Mouse (Mus musculus) heart, embryonic 11.5 days (tissue): ENCODE measurements around the gene Ift43. TPM values are rescaled to one million over a fixed set of nuclear protein-coding genes. Genes with fewer than 3 reads are reported as not detected.

ENCODE experiments used
- ATAC-seq: fragments of 200-750 bp; cut with Nextera tagmentation; replicated peaks from 2 replicates; pipeline ENCODE4 v1.8.0; 2017; ENCODE audit warnings: moderate library complexity; ENCODE audit not compliant: insufficient number of reproducible peaks, low FRiP score, low TSS enrichment
- H3K27ac ChIP-seq: fragments of 300-500 bp; sonication (generic); 2 replicates; pipeline ENCODE4 v1.5.1; 2014; ENCODE audit warnings: mild to moderate bottlenecking, low read depth, low read length
- H3K27me3 ChIP-seq: fragments of 300-500 bp; sonication (generic); 2 replicates; pipeline ENCODE4 v1.6.1; 2014; ENCODE audit warnings: mild to moderate bottlenecking, low read length, mixed read lengths; ENCODE audit not compliant: control insufficient read depth, insufficient read depth
- H3K36me3 ChIP-seq: fragments of 300-500 bp; sonication (generic); 2 replicates; pipeline ENCODE4 v1.6.1; 2014; ENCODE audit warnings: mild to moderate bottlenecking, low read length, moderate library complexity, mixed read lengths; ENCODE audit not compliant: control insufficient read depth, insufficient read depth
- H3K4me1 ChIP-seq: fragments of 300-500 bp; sonication (generic); 2 replicates; pipeline ENCODE4 v1.6.1; 2014; ENCODE audit warnings: low read length; ENCODE audit not compliant: control insufficient read depth, insufficient read depth
- H3K4me2 ChIP-seq: fragments of 300-500 bp; sonication (generic); 2 replicates; pipeline ENCODE4 v1.6.1; 2014; ENCODE audit warnings: mild to moderate bottlenecking, moderate library complexity
- H3K4me3 ChIP-seq: fragments of 300-500 bp; sonication (generic); 2 replicates; pipeline ENCODE4 v1.5.1; 2014; ENCODE audit warnings: low read depth, low read length
- H3K9ac ChIP-seq: fragments of 300-500 bp; sonication (generic); 2 replicates; pipeline ENCODE4 v1.6.1; 2014; ENCODE audit warnings: mild to moderate bottlenecking, low read depth, low read length, moderate library complexity
- H3K9me3 ChIP-seq: fragments of 300-500 bp; sonication (generic); replicated peaks from 2 replicates; pipeline ENCODE4 v1.6.1; 2016; ENCODE audit warnings: low read length; ENCODE audit not compliant: control insufficient read depth
- WGBS: fragments of 180-500 bp; shearing (Covaris S2); extraction: QIAGEN DNeasy Blood & Tissue Kit; methylation state at CpG from one replicate; pipeline ENCODE4 v1.1.7; 2014; ENCODE audit not compliant: insufficient replicate concordance; 5-methylcytosine and 5-hydroxymethylcytosine counted together
- polyA plus RNA-seq: library from polyadenylated mRNA; unstranded; fragments of >200 nt; fragmentation: Nextera tagmentation; extraction: Ambion mirVana; gene quantifications from 2 replicates; pipeline ENCODE4 v1.2.1, GENCODE M21; 2014

Gene Ift43
- polyA plus RNA-seq, 1 experiment from 2014 or later = 113 TPM

GRCm38 (mm10) chr12:86047376-86047775, 35.0 kb upstream of the Ift43 start:
- Histone ChIP-seq H3K36me3 (peaks cover 4% of the 10 kb centered on the region; the same call in 1 of the 2 replicates), H3K4me1 (no peaks in the 10 kb centered on the region), H3K9ac (no peak overlapping the region), H3K27me3 (no peaks in the 10 kb centered on the region), H3K9me3 (peaks cover 3% of the 10 kb centered on the region; the same call in 1 of the 2 replicates), H3K4me3 (no peak overlapping the region), H3K4me2 (no peak overlapping the region), H3K27ac (no peak overlapping the region)
- 83% methylated on average over 8 of the region's 8 CpGs for WGBS
- no peak for ATAC-seq

DNA sequence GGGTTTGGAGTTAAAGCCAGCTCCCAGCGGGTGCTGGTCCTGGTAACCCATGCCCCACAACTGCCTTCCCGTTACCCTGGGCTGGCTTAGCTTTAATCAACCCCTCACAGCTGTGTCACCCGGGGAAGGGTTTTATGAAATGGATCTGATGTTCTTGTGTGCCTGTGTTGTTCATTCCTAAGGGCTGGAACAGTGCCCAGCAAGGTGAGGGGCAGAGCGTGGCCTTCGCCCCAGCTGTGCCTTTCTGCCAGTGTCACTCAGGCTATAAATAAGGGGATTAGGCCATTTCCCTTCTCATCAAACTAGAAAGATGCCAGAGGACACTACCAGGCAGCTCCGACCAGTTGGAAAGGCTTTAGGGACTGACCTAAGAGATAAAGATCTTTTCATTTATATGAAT, 32.5 kb upstream of the Ift43 start:
- Histone ChIP-seq H3K9ac (no peak overlapping the region), H3K27ac (no peak overlapping the region), H3K9me3 (no peaks in the 10 kb centered on the region), H3K27me3 (no peaks in the 10 kb centered on the region), H3K4me2 (no peak overlapping the region), H3K36me3 (no peaks in the 10 kb centered on the region), H3K4me1 (no peaks in the 10 kb centered on the region), H3K4me3 (no peak overlapping the region)
- no peak for ATAC-seq
- 76% methylated on average over 6 of the region's 6 CpGs for WGBS

DNA sequence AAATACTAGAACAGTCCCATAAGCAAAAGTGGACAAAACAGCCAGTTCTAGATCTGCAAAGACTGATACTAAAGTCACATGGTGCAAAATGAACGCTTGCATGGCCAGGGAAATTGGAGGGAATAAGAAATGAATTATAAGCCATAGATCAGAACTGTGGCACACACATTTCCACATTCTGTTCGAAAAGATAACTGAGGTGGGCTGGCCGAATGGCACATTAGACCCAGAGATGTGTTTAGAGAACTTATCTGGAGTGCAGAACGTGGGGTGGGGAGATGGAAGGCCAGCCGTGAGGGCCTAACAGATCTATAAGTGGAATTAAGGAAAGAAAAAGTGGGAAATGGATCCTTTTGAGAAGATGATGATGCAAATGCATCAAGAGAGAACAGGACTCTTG, 30.9 kb upstream of the Ift43 start:
- Histone ChIP-seq H3K27ac (no peak overlapping the region), H3K36me3 (0 out of 2 replicates have a peak, but pooled peaks cover 2% of the 10 kb centered on the region), H3K4me2 (no peak overlapping the region), H3K4me3 (no peak overlapping the region), H3K27me3 (no peaks in the 10 kb centered on the region), H3K9ac (no peak overlapping the region), H3K4me1 (no peaks in the 10 kb centered on the region), H3K9me3 (no peaks in the 10 kb centered on the region)
- WGBS = 82% methylated on average over 5 of the region's 5 CpGs
- ATAC-seq = no peak

GRCm38 (mm10) chr12:86055306-86055705, 27.0 kb upstream of the Ift43 start:
- Histone ChIP-seq H3K4me1 (no peaks in the 10 kb centered on the region), H3K27me3 (no peaks in the 10 kb centered on the region), H3K4me3 (no peak overlapping the region), H3K36me3 (0 out of 2 replicates have a peak, but pooled peaks cover 3% of the 10 kb centered on the region), H3K9me3 (no peaks in the 10 kb centered on the region), H3K27ac (no peak overlapping the region), H3K4me2 (no peak overlapping the region), H3K9ac (no peak overlapping the region)
- no peak for ATAC-seq
- WGBS = 93% methylated on average over 2 of the region's 2 CpGs

DNA sequence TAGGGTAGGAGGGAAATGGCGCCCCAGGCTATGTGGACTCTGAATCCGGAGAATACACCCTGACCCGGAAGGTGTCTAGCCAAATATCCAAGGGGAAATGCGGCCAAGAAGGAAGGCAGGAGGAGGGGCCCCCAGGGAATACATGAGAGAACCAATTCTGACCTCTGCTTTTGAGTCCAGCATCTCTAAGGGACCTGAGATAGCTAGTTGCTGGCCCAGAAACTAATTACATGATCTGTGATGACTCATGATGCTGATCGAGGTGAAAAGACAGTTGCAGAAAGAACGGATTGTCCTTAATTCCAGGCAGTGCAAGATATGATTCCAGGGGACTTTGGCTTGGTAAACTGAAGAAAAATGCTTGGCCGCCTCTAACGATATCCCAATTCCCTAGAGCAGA, 25.4 kb upstream of the Ift43 start:
- H3K27ac ChIP-seq = no peak overlapping the region
- H3K9me3 ChIP-seq = no peaks in the 10 kb centered on the region
- H3K4me2 ChIP-seq = no peak overlapping the region
- H3K27me3 ChIP-seq = no peaks in the 10 kb centered on the region
- no peak overlapping the region for H3K9ac ChIP-seq
- 83% methylated on average over 8 of the region's 8 CpGs for WGBS
- H3K36me3 ChIP-seq = 0 out of 2 replicates have a peak, but pooled peaks cover 3% of the 10 kb centered on the region
- H3K4me3 ChIP-seq = no peak overlapping the region
- ATAC-seq = no peak
- H3K4me1 ChIP-seq = no peaks in the 10 kb centered on the region

DNA sequence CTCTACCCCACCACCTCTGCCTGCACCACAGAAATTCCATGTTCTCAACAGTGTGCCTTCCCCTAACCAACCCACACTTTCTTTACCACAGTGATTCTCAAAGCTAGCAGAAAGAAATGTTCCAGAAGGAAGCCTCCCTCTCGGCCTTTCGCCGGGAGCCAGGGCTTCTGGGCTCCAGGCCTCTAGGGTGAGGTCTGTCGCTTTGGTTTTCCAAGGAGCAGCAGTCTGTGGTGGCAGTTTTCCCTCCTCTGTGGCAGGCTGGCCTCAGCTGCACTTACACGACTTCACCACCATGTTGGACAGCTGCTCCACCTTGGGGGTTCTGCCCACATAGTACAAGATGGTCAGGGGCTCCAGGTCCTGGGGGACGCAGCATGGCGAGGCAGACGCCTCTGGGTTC, 24.8 kb upstream of the Ift43 start:
- no peaks in the 10 kb centered on the region for H3K27me3 ChIP-seq
- ATAC-seq = no peak
- 81% methylated on average over 8 of the region's 8 CpGs for WGBS
- no peaks in the 10 kb centered on the region for H3K4me1 ChIP-seq
- no peak overlapping the region for H3K27ac ChIP-seq
- no peaks in the 10 kb centered on the region for H3K9me3 ChIP-seq
- H3K36me3 ChIP-seq = 0 out of 2 replicates have a peak, but pooled peaks cover 3% of the 10 kb centered on the region
- H3K9ac ChIP-seq = no peak overlapping the region
- H3K4me2 ChIP-seq = no peak overlapping the region
- H3K4me3 ChIP-seq = no peak overlapping the region

DNA sequence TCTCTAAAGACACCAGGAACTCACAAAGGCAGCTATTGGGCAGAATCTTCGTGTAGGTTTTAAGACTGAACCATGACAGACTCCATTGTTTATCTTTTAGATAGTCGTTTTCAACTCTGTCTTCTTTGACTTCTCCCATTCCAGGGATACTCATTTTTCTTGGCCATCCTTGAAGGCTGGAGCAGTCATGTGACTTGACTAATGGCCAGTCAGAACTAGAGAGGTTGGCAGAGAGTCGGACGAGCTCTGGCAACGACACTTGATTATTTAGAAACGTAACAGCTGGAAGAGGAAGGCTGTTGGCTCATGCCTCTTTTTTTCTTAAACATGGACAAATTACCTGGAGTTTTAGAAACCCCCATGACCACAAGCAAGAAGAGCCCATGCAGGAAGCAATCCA, 23.0 kb upstream of the Ift43 start:
- H3K4me1 ChIP-seq = no peaks in the 10 kb centered on the region
- H3K9ac ChIP-seq = no peak overlapping the region
- no peak for ATAC-seq
- H3K9me3 ChIP-seq = no peaks in the 10 kb centered on the region
- no peak overlapping the region for H3K4me2 ChIP-seq
- 0 out of 2 replicates have a peak, but pooled peaks cover 3% of the 10 kb centered on the region for H3K36me3 ChIP-seq
- H3K4me3 ChIP-seq = no peak overlapping the region
- no peaks in the 10 kb centered on the region for H3K27me3 ChIP-seq
- no peak overlapping the region for H3K27ac ChIP-seq
- 73% methylated on average over 6 of the region's 6 CpGs for WGBS

- ATAC-seq = no peak
- Histone ChIP-seq H3K4me1 (no peaks in the 10 kb centered on the region), H3K9me3 (no peaks in the 10 kb centered on the region), H3K4me2 (no peak overlapping the region), H3K4me3 (no peak overlapping the region), H3K27ac (no peak overlapping the region), H3K27me3 (no peaks in the 10 kb centered on the region), H3K36me3 (no peaks in the 10 kb centered on the region; the same call in 1 of the 2 replicates), H3K9ac (no peak overlapping the region)
Measured at GRCm38 (mm10) chr12:86064796-86065195, 17.5 kb upstream of the Ift43 start.

DNA sequence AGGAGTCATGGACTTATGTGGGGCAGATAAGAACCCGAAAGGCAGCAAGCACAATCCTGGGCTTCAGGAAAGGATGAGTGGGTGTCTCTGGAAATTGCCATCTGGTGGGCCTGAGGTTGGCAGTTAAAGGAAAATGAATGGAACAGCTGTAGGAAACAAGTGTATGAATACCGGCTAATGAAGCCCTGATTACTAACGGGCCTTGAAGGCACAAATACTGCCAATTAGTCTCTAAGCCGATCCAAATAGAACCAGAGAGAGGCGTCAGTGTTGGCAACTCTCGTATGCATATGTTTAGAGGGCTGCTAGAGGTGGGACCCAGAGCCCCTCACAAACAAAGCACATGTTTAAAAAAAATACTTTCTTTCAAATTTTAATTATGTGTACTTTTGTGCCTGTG, 10.9 kb upstream of the Ift43 start:
- H3K27ac ChIP-seq = no peak overlapping the region
- no peak for ATAC-seq
- peaks cover 2% of the 10 kb centered on the region; the same call in 1 of the 2 replicates for H3K27me3 ChIP-seq
- H3K9me3 ChIP-seq = no peaks in the 10 kb centered on the region
- no peak overlapping the region for H3K9ac ChIP-seq
- H3K4me3 ChIP-seq = no peak overlapping the region
- no peaks in the 10 kb centered on the region; the same call in 1 of the 2 replicates for H3K36me3 ChIP-seq
- H3K4me1 ChIP-seq = no peaks in the 10 kb centered on the region; the same call in 1 of the 2 replicates
- 84% methylated on average over 6 of the region's 6 CpGs for WGBS
- H3K4me2 ChIP-seq = no peak overlapping the region
